Mouse (Mus musculus) stomach, postnatal 0 days (tissue): ENCODE results near the gene Kif1c. TPM values are rescaled to one million over a fixed set of nuclear protein-coding genes. Genes with fewer than 3 reads are reported as not detected.
A peak's percentile ranks its signal among the peaks of the same experiment; 100 is the strongest.

Experiments
- ATAC-seq: fragments of 200-750 bp; cut with Nextera tagmentation; 2 replicates; pipeline ENCODE4 v1.8.0; 2017; ENCODE audit not compliant: low FRiP score, low TSS enrichment
- DNase-seq: peaks from one replicate; pipeline ENCODE4 v3.0.0-alpha.2; 2016; ENCODE audit warnings: low spot score
- H3K27ac ChIP-seq: fragments of 300-500 bp; sonication (generic); replicated peaks from 2 replicates; pipeline ENCODE4 v1.5.1; 2014; ENCODE audit warnings: mild to moderate bottlenecking, control low read depth
- H3K27me3 ChIP-seq: fragments of 300-500 bp; sonication (generic); 2 replicates; pipeline ENCODE4 v1.6.1; 2014; ENCODE audit warnings: low read length; ENCODE audit not compliant: control insufficient read depth, insufficient read depth
- H3K36me3 ChIP-seq: fragments of 300-500 bp; sonication (generic); 2 replicates; pipeline ENCODE4 v1.6.1; 2014; ENCODE audit warnings: low read length, mixed read lengths; ENCODE audit not compliant: control insufficient read depth, insufficient read depth
- H3K4me1 ChIP-seq: fragments of 300-500 bp; sonication (generic); replicated peaks from 2 replicates; pipeline ENCODE4 v1.6.1; 2014; ENCODE audit warnings: antibody characterized with exemption; ENCODE audit not compliant: control insufficient read depth, insufficient read depth
- H3K4me2 ChIP-seq: fragments of 300-500 bp; sonication (generic); replicated peaks from 2 replicates; pipeline ENCODE4 v1.6.1; 2014; ENCODE audit warnings: low read depth, mild to moderate bottlenecking, control low read depth, moderate library complexity
- H3K4me3 ChIP-seq: fragments of 300-500 bp; sonication (generic); 2 replicates; pipeline ENCODE4 v1.5.1; 2014; ENCODE audit warnings: low read depth, low read length, control low read depth
- H3K9ac ChIP-seq: fragments of 300-500 bp; sonication (generic); 2 replicates; pipeline ENCODE4 v1.6.1; 2014; ENCODE audit warnings: mild to moderate bottlenecking, low read length, control low read depth, mixed read lengths
- H3K9me3 ChIP-seq: fragments of 300-500 bp; sonication (generic); 2 replicates; pipeline ENCODE4 v1.6.1; 2016; ENCODE audit warnings: low read length; ENCODE audit not compliant: control insufficient read depth
- CTCF ChIP-seq: IDR thresholded peaks from 2 replicates; pipeline ENCODE4 v1.5.1; 2016; ENCODE audit warnings: antibody characterized with exemption, low read depth, mild to moderate bottlenecking, moderate library complexity
- EP300 ChIP-seq: optimal IDR thresholded peaks from 2 replicates; pipeline ENCODE3; 2016; ENCODE audit warnings: antibody characterized with exemption
- WGBS: fragments of 180-500 bp; shearing (Covaris S2); extraction: QIAGEN DNeasy Blood & Tissue Kit; methylation state at CpG from one replicate; pipeline ENCODE4 v1.1.7; 2014; 5-methylcytosine and 5-hydroxymethylcytosine counted together
- polyA plus RNA-seq: library from polyadenylated mRNA; unstranded; fragments of >200 nt; fragmentation: Nextera tagmentation; extraction: Ambion mirVana; gene quantifications from 2 replicates; pipeline ENCODE4 v1.2.1, GENCODE M21; 2015

Gene Kif1c
- polyA plus RNA-seq, 1 experiment from 2014 or later = 4.7 TPM

DNA sequence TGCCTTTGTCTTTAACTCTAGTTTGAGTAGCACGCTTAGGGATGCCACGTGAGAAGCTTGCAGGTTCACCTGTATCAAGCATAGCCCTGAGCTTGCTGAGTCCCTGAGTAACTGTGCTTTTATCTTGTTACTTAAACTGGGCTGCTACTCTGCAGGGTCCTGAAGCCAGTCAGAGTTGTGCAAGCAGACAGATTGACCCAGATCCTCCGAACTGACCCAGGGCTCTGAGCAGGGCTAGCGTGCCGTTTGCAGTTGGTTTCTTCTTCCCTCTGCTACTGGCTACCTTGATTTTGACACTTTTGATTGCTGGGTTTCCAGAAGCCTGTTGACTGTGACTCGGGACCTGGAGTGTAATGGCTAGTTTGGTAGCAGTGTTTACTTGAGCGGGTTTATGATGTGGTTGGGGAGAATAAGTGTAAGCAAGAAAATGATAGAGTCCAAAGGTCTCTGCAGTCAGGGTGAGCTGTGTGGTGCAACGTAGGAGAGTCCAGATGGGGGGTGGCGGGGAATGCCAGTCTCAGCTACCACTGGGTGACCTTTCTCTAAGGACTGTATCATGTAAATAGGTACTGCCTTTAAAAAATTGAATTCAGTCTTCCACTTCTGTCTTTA, 30.2 kb downstream of the Kif1c start:
- no peak overlapping the region for H3K4me3 ChIP-seq
- no peaks in the 10 kb centered on the region for H3K4me1 ChIP-seq
- H3K27ac ChIP-seq = no peak overlapping the region
- H3K4me2 ChIP-seq = no peak overlapping the region
- peaks cover 14% of the 10 kb centered on the region; the same call in 1 of the 2 replicates for H3K36me3 ChIP-seq
- no peaks in the 10 kb centered on the region for H3K9me3 ChIP-seq
- H3K27me3 ChIP-seq = no peaks in the 10 kb centered on the region
- peak; percentile 37 for DNase-seq
- peak; percentile 55; the same call in 1 of the 2 replicates for ATAC-seq
- 58% methylated on average over 9 of the region's 9 CpGs for WGBS
- H3K9ac ChIP-seq = no peak overlapping the region
- TF ChIP-seq EP300 = no peak

DNA sequence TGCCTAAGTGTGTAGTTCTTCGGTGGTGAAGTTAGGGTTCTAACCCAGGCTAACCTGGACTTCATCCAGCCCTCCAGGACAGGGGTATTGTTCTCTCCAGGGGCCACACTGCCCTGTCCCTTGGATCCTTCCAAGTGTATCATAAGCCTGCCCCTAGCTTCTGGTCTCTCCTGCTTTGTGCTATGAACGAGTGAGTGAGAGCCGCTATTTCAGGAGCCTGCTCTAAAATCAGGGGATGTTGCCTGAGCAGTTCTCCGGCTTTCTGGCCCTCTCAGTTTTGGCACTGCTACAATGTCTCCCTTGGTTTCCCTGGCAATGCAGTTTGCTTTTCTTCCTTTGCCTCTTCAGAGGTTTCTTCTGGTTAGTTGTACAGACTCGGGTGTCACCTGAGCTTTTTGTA, 30.8 kb downstream of the Kif1c start:
- peaks cover 9% of the 10 kb centered on the region; the same call in 1 of the 2 replicates for H3K36me3 ChIP-seq
- H3K9me3 ChIP-seq = no peaks in the 10 kb centered on the region
- no peak overlapping the region for H3K4me2 ChIP-seq

DNA sequence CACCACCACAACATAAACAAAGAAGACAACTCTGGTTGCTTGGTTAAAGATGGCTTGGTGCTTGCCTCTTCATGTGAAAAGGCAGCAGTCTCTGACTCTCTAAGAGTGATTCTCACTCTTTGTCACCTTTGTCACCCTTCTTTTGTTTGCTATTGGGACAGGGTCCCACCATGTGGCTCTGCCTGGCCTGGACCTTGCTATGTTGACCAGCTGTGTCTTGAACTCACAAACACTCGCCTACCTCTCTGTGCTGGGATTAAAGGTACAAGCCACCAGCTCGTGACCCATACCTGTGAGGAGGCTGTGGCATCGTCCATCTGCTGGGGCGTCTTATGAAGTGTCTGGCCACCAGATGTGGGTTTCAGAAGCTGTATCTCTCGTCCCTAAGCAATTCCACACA, 32.9 kb downstream of the Kif1c start:
- Histone ChIP-seq H3K4me1 (no peaks in the 10 kb centered on the region), H3K9ac (no peak overlapping the region), H3K27ac (no peak overlapping the region), H3K4me2 (no peak overlapping the region), H3K36me3 (no peaks in the 10 kb centered on the region; the same call in 1 of the 2 replicates), H3K4me3 (no peak overlapping the region), H3K9me3 (no peaks in the 10 kb centered on the region), H3K27me3 (no peaks in the 10 kb centered on the region)
- 54% methylated on average over 5 of the region's 5 CpGs for WGBS
- DNase-seq (no peak), ATAC-seq (no peak)
- no peak for TF ChIP-seq CTCF
- no peak for TF ChIP-seq EP300

More for the DNA sequence above, 30.8 kb downstream of the Kif1c start:
- no peak overlapping the region for H3K9ac ChIP-seq
- DNase-seq (no peak), ATAC-seq (no peak)
- TF ChIP-seq EP300 (no peak), CTCF (no peak)
- no peaks in the 10 kb centered on the region for H3K27me3 ChIP-seq
- H3K4me3 ChIP-seq = no peak overlapping the region
- H3K27ac ChIP-seq = no peak overlapping the region
- H3K4me1 ChIP-seq = no peaks in the 10 kb centered on the region
- 52% methylated on average over 5 of the region's 5 CpGs for WGBS

DNA sequence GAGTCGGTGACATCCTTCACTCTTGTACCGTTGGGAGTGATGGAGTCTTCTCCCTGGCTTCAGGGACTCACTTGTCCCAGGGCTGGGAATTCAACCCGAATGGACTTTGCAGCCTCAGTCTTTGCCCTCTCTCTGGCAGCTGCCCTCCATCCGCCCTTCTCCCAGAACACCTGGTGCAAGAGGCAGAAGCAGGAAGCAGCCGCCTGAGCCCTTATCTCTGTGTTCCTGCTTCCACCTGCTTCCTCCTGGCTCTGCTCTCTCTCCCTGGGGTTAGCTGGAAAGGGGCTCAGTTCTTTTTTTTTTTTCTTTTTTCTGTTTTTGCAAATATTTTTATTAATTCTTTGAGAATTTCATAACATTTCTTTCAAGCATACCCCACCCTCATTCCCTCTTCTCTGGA, 37.4 kb downstream of the Kif1c start:
- Histone ChIP-seq H3K9me3 (no peaks in the 10 kb centered on the region), H3K4me1 (no peaks in the 10 kb centered on the region), H3K27ac (no peak overlapping the region), H3K9ac (no peak overlapping the region), H3K36me3 (no peaks in the 10 kb centered on the region), H3K4me3 (no peak overlapping the region), H3K4me2 (no peak overlapping the region), H3K27me3 (no peaks in the 10 kb centered on the region)
- peak; percentile 75 for ATAC-seq
- TF ChIP-seq EP300 = no peak
- no peak for TF ChIP-seq CTCF
- WGBS = 51% methylated on average over 5 of the region's 5 CpGs
- peak; percentile 58 for DNase-seq

DNA sequence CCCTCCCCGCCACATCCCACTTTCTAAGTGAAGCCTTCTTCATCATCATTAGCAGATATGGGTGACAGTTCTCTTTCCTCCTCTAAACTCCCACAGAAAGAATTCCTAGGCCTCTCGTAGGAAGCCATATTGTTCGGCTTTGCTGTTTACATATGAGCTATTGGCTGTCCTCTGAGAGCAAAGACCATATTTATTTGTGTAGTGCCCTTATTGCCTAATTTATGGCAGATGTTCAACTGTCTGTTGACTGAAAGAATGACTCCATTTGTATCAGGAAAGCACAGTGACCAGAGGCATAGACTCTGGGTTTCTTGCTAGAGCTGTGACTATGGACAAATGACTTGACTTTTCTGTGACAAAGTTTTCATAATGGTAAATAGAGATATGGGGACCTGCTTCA, 41.3 kb downstream of the Kif1c start:
- Histone ChIP-seq H3K4me2 (no peak overlapping the region), H3K9me3 (no peaks in the 10 kb centered on the region), H3K36me3 (no peaks in the 10 kb centered on the region), H3K9ac (no peak overlapping the region), H3K4me1 (no peaks in the 10 kb centered on the region), H3K4me3 (no peak overlapping the region), H3K27ac (no peak overlapping the region), H3K27me3 (no peaks in the 10 kb centered on the region)
- no peak for TF ChIP-seq CTCF
- no peak for TF ChIP-seq EP300
- DNase-seq (no peak), ATAC-seq (no peak)
- 70% methylated on average over 3 of the region's 3 CpGs for WGBS

DNA sequence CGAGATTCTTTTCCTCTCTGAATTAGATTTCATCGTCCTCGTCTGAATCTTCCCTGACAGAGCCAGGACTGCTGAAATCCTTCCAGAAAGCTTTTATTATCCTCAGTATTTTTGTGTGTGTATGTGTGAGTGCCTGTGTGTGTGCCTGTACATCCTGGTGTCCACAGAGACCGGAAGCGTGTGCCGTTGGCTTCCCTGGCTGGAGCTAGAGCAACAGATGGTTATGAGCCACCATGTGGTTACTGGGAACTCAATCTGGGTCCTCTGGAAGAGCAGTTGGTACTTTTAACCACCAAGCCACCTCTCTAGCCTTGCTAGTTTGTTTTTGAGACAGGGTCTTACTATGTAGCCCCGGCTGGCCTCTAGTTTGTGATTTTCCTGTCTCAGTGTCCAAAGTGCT, 41.8 kb downstream of the Kif1c start:
- no peak for DNase-seq
- no peak for ATAC-seq

More for the DNA sequence above, 41.8 kb downstream of the Kif1c start:
- Histone ChIP-seq H3K4me2 (no peak overlapping the region), H3K9me3 (no peaks in the 10 kb centered on the region), H3K27me3 (no peaks in the 10 kb centered on the region), H3K9ac (no peak overlapping the region), H3K36me3 (no peaks in the 10 kb centered on the region), H3K4me3 (no peak overlapping the region), H3K27ac (no peak overlapping the region), H3K4me1 (no peaks in the 10 kb centered on the region)
- TF ChIP-seq CTCF (no peak), EP300 (no peak)
- 83% methylated on average over 7 of the region's 7 CpGs for WGBS
